Mouse (Mus musculus): ENCODE results near the gene Nrp2. TPM values are rescaled to one million over a fixed set of nuclear protein-coding genes. Genes with fewer than 3 reads are reported as not detected.

The Nrp2 gene
- polyA plus RNA-seq, 1 experiment = not detected

- no peak for TF ChIP-seq GATA1 (IDR thresholded peaks at IDR 0.05; ENCODE audit: low read length)
These were observed 156.0 kb downstream of the Nrp2 start for GRCm38 (mm10) chr1:62859098-62859497.

- no peak for TF ChIP-seq GATA1 (IDR thresholded peaks at IDR 0.05; ENCODE audit: low read length)
These were observed 156.6 kb downstream of the Nrp2 start for GRCm38 (mm10) chr1:62859556-62860300.

- TF ChIP-seq GATA1 (IDR thresholded peaks at IDR 0.05; ENCODE audit: low read length) = no peak
These were observed 157.2 kb downstream of the Nrp2 start for GRCm38 (mm10) chr1:62860327-62860726.

DNA sequence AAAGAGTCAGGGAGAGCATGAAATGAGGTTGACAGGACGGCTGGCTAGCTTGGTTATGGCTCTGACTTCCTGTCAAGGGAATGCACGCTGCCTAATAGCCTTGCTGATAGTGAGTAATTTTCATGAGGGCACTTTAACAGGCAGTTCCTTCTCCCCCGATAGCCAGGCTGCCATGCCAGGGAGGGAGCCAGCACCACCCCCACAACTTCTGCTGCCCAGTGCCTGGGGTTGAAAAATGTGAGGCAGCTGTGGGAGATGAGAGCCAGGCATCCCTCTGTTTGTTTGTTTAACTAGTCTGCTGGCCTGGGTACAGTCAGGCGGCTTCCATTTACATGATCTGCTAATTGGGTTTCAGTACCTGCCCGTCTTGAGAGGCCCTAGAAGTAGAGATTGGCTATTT is 157.7 kb downstream of the Nrp2 start:
- TF ChIP-seq GATA1 (IDR thresholded peaks at IDR 0.05; ENCODE audit: low read length) = no peak
